Mouse (Mus musculus): ENCODE measurements around the gene Sbk3. TPM values are rescaled to one million over a fixed set of nuclear protein-coding genes. Genes with fewer than 3 reads are reported as not detected.

The Sbk3 gene
- total and polyA plus RNA-seq, 2 experiments from 2014 or later: 0.31 TPM

GRCm38 (mm10) chr7:4924891-4925301 is 46.1 kb downstream of the Sbk3 start:
- Histone ChIP-seq H3K4me3 (ENCODE audit: low read length) (no peak overlapping the region), H3K36me3 (ENCODE audit: insufficient read depth, low read length) (peaks cover 10% of the 10 kb centered on the region; the same call in 1 of the 2 replicates), H3K27ac (peak overlapping the region; percentile 96), H3K9me3 (ENCODE audit: low read length) (no peaks in the 10 kb centered on the region), H3K9ac (replicated peaks; ENCODE audit: low read length) (no peak overlapping the region), H3K4me1 (ENCODE audit: insufficient read depth, low read length) (peaks cover 31% of the 10 kb centered on the region), H3K4me2 (ENCODE audit: low read depth, low read length) (no peak overlapping the region), H3K27me3 (ENCODE audit: insufficient read depth, low read length) (no peaks in the 10 kb centered on the region)
- ATAC-seq (no peak), DNase-seq (ENCODE audit: low spot score) (peak; percentile 16)
- no peak for TF ChIP-seq CTCF (IDR thresholded peaks at IDR 0.05; ENCODE audit: low read depth)
- 6% methylated on average over 3 of the region's 4 CpGs for WGBS

- Histone ChIP-seq H3K36me3 (ENCODE audit: insufficient read depth, low read length) (peaks cover 14% of the 10 kb centered on the region; the same call in 1 of the 2 replicates), H3K4me2 (ENCODE audit: low read depth, low read length) (peak overlapping the region; percentile 77), H3K27me3 (ENCODE audit: insufficient read depth, low read length) (no peaks in the 10 kb centered on the region), H3K4me1 (ENCODE audit: insufficient read depth, low read length) (peaks cover 31% of the 10 kb centered on the region), H3K9ac (replicated peaks; ENCODE audit: low read length) (peak overlapping the region; percentile 56; the same call in 1 of the 2 replicates), H3K9me3 (ENCODE audit: low read length) (no peaks in the 10 kb centered on the region), H3K27ac (peak overlapping the region; percentile 96), H3K4me3 (ENCODE audit: low read length) (no peak overlapping the region; the same call in 1 of the 2 replicates)
- TF ChIP-seq CTCF (IDR thresholded peaks at IDR 0.05; ENCODE audit: low read depth): no peak
- WGBS: 1% methylated on average over 4 of the region's 4 CpGs
- peak; percentile 38 for DNase-seq (ENCODE audit: low spot score)
- ATAC-seq: no peak
These were observed 46.5 kb downstream of the Sbk3 start for GRCm38 (mm10) chr7:4924483-4924882.

DNA sequence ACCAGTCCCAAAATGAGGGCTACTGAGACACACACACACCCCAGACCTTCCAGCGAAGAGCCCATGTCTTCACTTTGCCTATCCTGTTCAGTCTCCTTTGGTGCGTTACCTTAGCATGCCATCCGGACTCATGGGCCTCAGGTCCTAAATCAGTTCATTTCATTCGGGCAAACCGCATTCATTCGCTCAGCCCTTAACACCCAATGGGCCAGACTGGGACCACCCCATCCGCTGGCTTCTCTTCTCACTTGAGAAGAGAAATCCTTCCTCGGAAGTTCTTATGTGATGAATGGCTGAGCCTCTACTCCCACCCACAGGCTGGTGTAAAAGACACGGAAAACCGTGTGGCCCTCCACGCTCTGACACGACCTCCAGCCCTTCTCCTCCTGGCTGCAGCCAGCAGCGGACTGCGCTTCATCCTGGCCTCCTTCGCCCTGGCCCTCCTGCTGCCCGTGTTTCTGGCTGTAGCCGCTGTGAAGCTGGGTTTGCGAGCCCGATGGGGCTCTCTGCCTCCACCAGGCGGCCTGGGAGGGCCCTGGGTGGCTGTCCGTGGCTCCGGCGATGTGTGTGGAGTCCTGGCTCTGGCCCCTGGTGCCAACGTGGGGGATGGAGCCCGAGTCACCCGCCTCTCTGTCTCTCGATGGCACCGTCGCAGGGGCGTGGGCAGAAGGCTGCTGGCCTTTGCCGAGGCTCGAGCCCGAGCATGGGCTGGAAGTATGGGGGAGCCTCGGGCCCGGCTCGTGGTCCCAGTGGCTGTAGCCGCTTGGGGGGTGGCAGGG is 47.2 kb downstream of the Sbk3 start:
- H3K4me1 ChIP-seq (ENCODE audit: insufficient read depth, low read length): peaks cover 31% of the 10 kb centered on the region

GRCm38 (mm10) chr7:4922931-4923565 is 47.9 kb downstream of the Sbk3 start:
- Histone ChIP-seq H3K27ac (peak overlapping the region; percentile 96), H3K4me1 (ENCODE audit: insufficient read depth, low read length) (peaks cover 31% of the 10 kb centered on the region), H3K4me3 (ENCODE audit: low read length) (peak overlapping the region; percentile 40), H3K4me2 (ENCODE audit: low read depth, low read length) (peak overlapping the region; percentile 77), H3K9me3 (ENCODE audit: low read length) (no peaks in the 10 kb centered on the region), H3K27me3 (ENCODE audit: insufficient read depth, low read length) (no peaks in the 10 kb centered on the region), H3K9ac (replicated peaks; ENCODE audit: low read length) (peak overlapping the region; percentile 56), H3K36me3 (ENCODE audit: insufficient read depth, low read length) (peaks cover 28% of the 10 kb centered on the region; the same call in 1 of the 2 replicates)
- DNase-seq (ENCODE audit: low spot score) (peak; percentile 94), ATAC-seq (peak; percentile 48)
- TF ChIP-seq CTCF (IDR thresholded peaks at IDR 0.05; ENCODE audit: low read depth): peak; percentile 62
- 1% methylated on average over 14 of the region's 14 CpGs for WGBS

More for the DNA sequence above, 47.2 kb downstream of the Sbk3 start:
- Histone ChIP-seq H3K4me3 (ENCODE audit: low read length) (peak overlapping the region; percentile 40), H3K27me3 (ENCODE audit: insufficient read depth, low read length) (no peaks in the 10 kb centered on the region), H3K4me2 (ENCODE audit: low read depth, low read length) (peak overlapping the region; percentile 77), H3K27ac (peak overlapping the region; percentile 96), H3K9ac (replicated peaks; ENCODE audit: low read length) (peak overlapping the region; percentile 56), H3K36me3 (ENCODE audit: insufficient read depth, low read length) (peaks cover 21% of the 10 kb centered on the region; the same call in 1 of the 2 replicates), H3K9me3 (ENCODE audit: low read length) (no peaks in the 10 kb centered on the region)
- TF ChIP-seq CTCF (IDR thresholded peaks at IDR 0.05; ENCODE audit: low read depth): peak; percentile 71
- DNase-seq (ENCODE audit: low spot score) (peak; percentile 72), ATAC-seq (peak; percentile 16)
- 4% methylated on average over 37 of the region's 37 CpGs for WGBS

- DNase-seq (ENCODE audit: low spot score): peak; percentile 95
- H3K4me1 ChIP-seq (ENCODE audit: insufficient read depth, low read length): peaks cover 31% of the 10 kb centered on the region
- no peaks in the 10 kb centered on the region for H3K9me3 ChIP-seq (ENCODE audit: low read length)
- peaks cover 28% of the 10 kb centered on the region; the same call in 1 of the 2 replicates for H3K36me3 ChIP-seq (ENCODE audit: insufficient read depth, low read length)
- H3K9ac ChIP-seq (replicated peaks; ENCODE audit: low read length): peak overlapping the region; percentile 56
- peak overlapping the region; percentile 77 for H3K4me2 ChIP-seq (ENCODE audit: low read depth, low read length)
- WGBS: under 1% methylated on average over 14 of the region's 14 CpGs
- TF ChIP-seq CTCF (IDR thresholded peaks at IDR 0.05; ENCODE audit: low read depth): no peak
- H3K4me3 ChIP-seq (ENCODE audit: low read length): peak overlapping the region; percentile 40
- peak overlapping the region; percentile 96 for H3K27ac ChIP-seq
- ATAC-seq: peak; percentile 84
- no peaks in the 10 kb centered on the region for H3K27me3 ChIP-seq (ENCODE audit: insufficient read depth, low read length)
These were observed 48.5 kb downstream of the Sbk3 start for GRCm38 (mm10) chr7:4922508-4922907.

DNA sequence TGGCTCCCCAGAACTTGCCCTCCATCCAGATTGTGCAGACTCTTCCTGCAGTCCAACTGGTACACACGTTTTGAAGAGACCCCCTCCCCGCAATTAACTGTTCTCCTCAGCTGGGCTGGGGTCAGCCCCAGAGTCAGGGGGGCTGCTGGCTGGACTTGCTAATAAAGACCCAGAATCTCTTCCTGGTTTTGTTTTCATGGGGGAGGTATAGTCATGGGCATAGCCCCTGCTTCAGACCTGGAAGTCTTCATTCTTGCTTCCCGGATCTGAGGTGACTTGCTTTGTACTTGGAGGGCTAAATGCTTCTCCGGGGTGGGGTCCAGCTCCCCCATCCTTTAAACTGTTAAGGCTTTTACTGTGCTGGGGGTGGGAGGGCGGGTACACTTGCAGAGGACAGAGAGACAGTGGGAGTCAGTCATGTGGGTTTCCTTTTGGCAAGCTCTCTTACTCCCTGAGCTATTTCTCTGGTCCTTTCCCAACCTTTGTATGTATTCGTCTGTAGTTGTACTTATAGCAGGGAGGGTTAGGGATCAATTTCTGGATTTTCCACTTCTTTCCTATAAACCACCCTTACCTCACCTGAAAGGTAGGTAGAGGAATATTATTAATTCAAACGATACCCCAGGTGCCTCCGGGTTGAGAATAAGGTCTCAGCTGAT is 49.0 kb downstream of the Sbk3 start, which contains the start of gene Nat14:
TSS of gene Nat14 (plus strand) at position 205 of the 659 bp plus-strand sequence.
- no peak for TF ChIP-seq CTCF (IDR thresholded peaks at IDR 0.05; ENCODE audit: low read depth)
- Histone ChIP-seq H3K4me3 (ENCODE audit: low read length) (peak within 1 kb of the TSS; percentile 40), H3K4me1 (ENCODE audit: insufficient read depth, low read length) (peaks cover 31% of the 10 kb centered on the region), H3K27ac (peak within 1 kb of the TSS; percentile 96), H3K27me3 (ENCODE audit: insufficient read depth, low read length) (no peaks in the 10 kb centered on the region), H3K9me3 (ENCODE audit: low read length) (no peaks in the 10 kb centered on the region), H3K36me3 (ENCODE audit: insufficient read depth, low read length) (peaks cover 28% of the 10 kb centered on the region; the same call in 1 of the 2 replicates), H3K9ac (replicated peaks; ENCODE audit: low read length) (peak within 1 kb of the TSS; percentile 56), H3K4me2 (ENCODE audit: low read depth, low read length) (peak within 1 kb of the TSS; percentile 77)
- ATAC-seq: no peak
- WGBS: 33% methylated on average over 8 of the region's 8 CpGs
- no peak for DNase-seq (ENCODE audit: low spot score)

All from hindbrain, postnatal 0 days (tissue).